Comparison of ENCODE assay signal across 21 mouse cellular contexts in genomic region chr11:117299741-117300140, GRCm38 (mm10).
DNase-seq lines count a peak whose midpoint lies in the region; ATAC-seq and TF ChIP-seq lines count a peak whose summit lies in the region.
"Had no signal": no experiment of that assay in that cellular context is flagged by ENCODE, and none has a peak within 500 bp of the region (broad histone marks: within the 10 kb centered on the region; RNA-seq: fewer than 3 reads in every experiment).

No protein-coding gene starts in this region.

- no peak for TF ChIP-seq EP300 in liver, postnatal 0 days (IDR thresholded peaks at IDR 0.05; ENCODE audit: low read depth)

- 0 out of 2 replicates have a peak, but pooled peaks cover 10% of the 10 kb centered on the region for H3K4me1 ChIP-seq in kidney, postnatal 0 days (replicated peaks; ENCODE audit: insufficient read depth, low read length)
- peaks cover 2% of the 10 kb centered on the region for H3K4me1 ChIP-seq in forebrain, embryonic 11.5 days (replicated peaks; ENCODE audit: control insufficient read depth, insufficient read depth, low read length)
- H3K4me1 ChIP-seq in liver, postnatal 0 days (ENCODE audit: insufficient read depth), result peaks cover 3% of the 10 kb centered on the region; the same call in 1 of the 2 replicates

- H3K27ac ChIP-seq in kidney, postnatal 0 days, result peak overlapping the region; percentile 56
- no peak overlapping the region for H3K27ac ChIP-seq in forebrain, embryonic 11.5 days (ENCODE audit: low read depth, low read length)
- no peak overlapping the region for H3K27ac ChIP-seq in liver, postnatal 0 days (ENCODE audit: low read depth)
- H3K27ac ChIP-seq: forebrain, embryonic 15.5 days; heart, adult 2 months; hindbrain, embryonic 10.5 days; hindbrain, postnatal 0 days; liver, embryonic 15.5 days; midbrain, embryonic 12.5 days; neural tube, embryonic 12.5 days had no signal

- DNase-seq in kidney, postnatal 0 days (ENCODE audit: low spot score), result no peak
- no peak for DNase-seq in kidney, postnatal 14 days
- DNase-seq in induced T-regulatory cell, adult 2 months (ENCODE audit: low read depth), result peak; percentile 77
- peak; percentile 56 for DNase-seq in thymus, postnatal 25 days
- DNase-seq in forebrain, embryonic 11.5 days (ENCODE audit: low spot score), result no peak
- DNase-seq in liver, postnatal 0 days, result no peak
- DNase-seq: adrenal gland, postnatal 36 days; cerebellum, adult 2 months; gastrocnemius, postnatal 25 days; heart, adult 2 months; right cerebral cortex, adult 18-20 months had no signal

- no peak overlapping the region for H3K4me3 ChIP-seq in kidney, postnatal 0 days (replicated peaks; ENCODE audit: low read depth, low read length)
- no peak overlapping the region for H3K4me3 ChIP-seq in forebrain, embryonic 11.5 days (ENCODE audit: low read depth, low read length)
- H3K4me3 ChIP-seq in liver, postnatal 0 days (ENCODE audit: low read depth, low read length), result no peak overlapping the region
- H3K4me3 ChIP-seq: forebrain, embryonic 15.5 days; heart, adult 2 months; hindbrain, embryonic 10.5 days; limb, embryonic 13.5 days; liver, embryonic 15.5 days; midbrain, embryonic 12.5 days; neural tube, embryonic 12.5 days had no signal

- H3K4me2 ChIP-seq in kidney, postnatal 0 days (ENCODE audit: low read length), result no peak overlapping the region
- no peak overlapping the region for H3K4me2 ChIP-seq in forebrain, embryonic 11.5 days (ENCODE audit: low read depth, low read length, severe bottlenecking)
- no peak overlapping the region for H3K4me2 ChIP-seq in liver, postnatal 0 days (ENCODE audit: low read depth, low read length)
- H3K4me2 ChIP-seq: forebrain, embryonic 15.5 days; limb, embryonic 13.5 days; liver, embryonic 15.5 days; midbrain, embryonic 12.5 days; neural tube, embryonic 12.5 days had no signal

- 63% methylated on average over 6 of the region's 6 CpGs for WGBS in kidney, postnatal 0 days
- 98% methylated on average over 6 of the region's 6 CpGs for WGBS in forebrain, embryonic 11.5 days
- 73% methylated on average over 5 of the region's 6 CpGs for WGBS in liver, postnatal 0 days (ENCODE audit: insufficient replicate concordance)

- no peaks in the 10 kb centered on the region for H3K9me3 ChIP-seq in kidney, postnatal 0 days (replicated peaks; ENCODE audit: low read length)
- H3K9me3 ChIP-seq in forebrain, embryonic 11.5 days (ENCODE audit: control insufficient read depth, low read length), result no peaks in the 10 kb centered on the region
- no peaks in the 10 kb centered on the region for H3K9me3 ChIP-seq in liver, postnatal 0 days (ENCODE audit: low read length)
- H3K9me3 ChIP-seq: forebrain, embryonic 15.5 days; hindbrain, embryonic 10.5 days; limb, embryonic 13.5 days; liver, embryonic 15.5 days; midbrain, embryonic 12.5 days; neural tube, embryonic 12.5 days had no signal

- no peaks in the 10 kb centered on the region for H3K27me3 ChIP-seq in kidney, postnatal 0 days (ENCODE audit: insufficient read depth, low read length)
- no peaks in the 10 kb centered on the region for H3K27me3 ChIP-seq in forebrain, embryonic 11.5 days (ENCODE audit: control insufficient read depth, insufficient read depth, low read length)
- no peaks in the 10 kb centered on the region for H3K27me3 ChIP-seq in liver, postnatal 0 days (ENCODE audit: insufficient read depth, low read length)
- H3K27me3 ChIP-seq: CH12.LX; forebrain, embryonic 15.5 days; limb, embryonic 13.5 days; liver, embryonic 15.5 days; midbrain, embryonic 12.5 days; neural tube, embryonic 12.5 days had no signal

- no peak for TF ChIP-seq CTCF in kidney, postnatal 0 days (IDR thresholded peaks at IDR 0.05; ENCODE audit: low read depth)
- TF ChIP-seq CTCF in liver, postnatal 0 days (IDR thresholded peaks at IDR 0.05; ENCODE audit: low read depth), result no peak

- H3K9ac ChIP-seq in kidney, postnatal 0 days (ENCODE audit: low read depth, low read length), result no peak overlapping the region
- H3K9ac ChIP-seq in forebrain, embryonic 11.5 days (ENCODE audit: low read length), result no peak overlapping the region
- no peak overlapping the region for H3K9ac ChIP-seq in liver, postnatal 0 days (replicated peaks)
- H3K9ac ChIP-seq: forebrain, embryonic 15.5 days; limb, embryonic 13.5 days; liver, embryonic 15.5 days; midbrain, embryonic 12.5 days; neural tube, embryonic 12.5 days had no signal

- no peak for ATAC-seq in kidney, postnatal 0 days (replicated peaks; ENCODE audit: low FRiP score, low read depth)
- ATAC-seq in CD4-positive, CD25-positive, alpha-beta regulatory T cell, adult 4 months, result peak; percentile 72
- ATAC-seq in forebrain, embryonic 11.5 days (replicated peaks; ENCODE audit: low FRiP score), result no peak
- no peak for ATAC-seq in liver, postnatal 0 days
- ATAC-seq: forebrain, embryonic 15.5 days; hindbrain, postnatal 0 days; lung, postnatal 0 days had no signal

- H3K36me3 ChIP-seq in kidney, postnatal 0 days (ENCODE audit: insufficient read depth, low read length), result no peaks in the 10 kb centered on the region
- peaks cover 4% of the 10 kb centered on the region for H3K36me3 ChIP-seq in forebrain, embryonic 11.5 days (ENCODE audit: control insufficient read depth, insufficient read depth, low read length)
- 0 out of 2 replicates have a peak, but pooled peaks cover 2% of the 10 kb centered on the region for H3K36me3 ChIP-seq in liver, postnatal 0 days (replicated peaks; ENCODE audit: insufficient read depth, low read length)
- H3K36me3 ChIP-seq: forebrain, embryonic 15.5 days; midbrain, embryonic 12.5 days; neural tube, embryonic 12.5 days had no signal

Comparison
In these comparisons a context has a peak if more than half of its experiments do, and no peak if none do; other contexts are left out.
1. DNase-seq: peak in induced T-regulatory cell, adult 2 months (single experiment) and thymus, postnatal 25 days (single experiment); none in kidney, postnatal 0 days (single experiment), kidney, postnatal 14 days (single experiment), forebrain, embryonic 11.5 days (single experiment) and liver, postnatal 0 days (single experiment).